Mouse (Mus musculus) embryonic facial prominence, embryonic 13.5 days (tissue): ENCODE data around the gene Gm10273. TPM values are rescaled to one million over a fixed set of nuclear protein-coding genes. Genes with fewer than 3 reads are reported as not detected.
A peak's percentile ranks its signal among the peaks of the same experiment; 100 is the strongest.
"Not testable (repeated sequence)": the region's sequence is repeated elsewhere in the genome, so short reads cannot be mapped to it uniquely, and the experiment has no call there.

Source experiments
- ATAC-seq: fragments of 200-750 bp; cut with Nextera tagmentation; 2 replicates; pipeline ENCODE4 v1.8.0; 2017; ENCODE audit warnings: low read depth; ENCODE audit not compliant: insufficient number of reproducible peaks, insufficient read depth, low FRiP score, low TSS enrichment
- H3K27ac ChIP-seq: fragments of 300-500 bp; sonication (generic); 2 replicates; pipeline ENCODE4 v1.5.1; 2015; ENCODE audit warnings: moderate library complexity, mild to moderate bottlenecking, inconsistent platforms
- H3K27me3 ChIP-seq: fragments of 300-500 bp; sonication (generic); 2 replicates; pipeline ENCODE4 v1.6.1; 2015; ENCODE audit warnings: mild to moderate bottlenecking, inconsistent platforms
- H3K36me3 ChIP-seq: fragments of 300-500 bp; sonication (generic); 2 replicates; pipeline ENCODE4 v1.6.1; 2015; ENCODE audit warnings: mild to moderate bottlenecking, inconsistent platforms
- H3K4me1 ChIP-seq: fragments of 300-500 bp; sonication (generic); 2 replicates; pipeline ENCODE4 v1.6.1; 2015; ENCODE audit warnings: inconsistent platforms
- H3K4me2 ChIP-seq: fragments of 300-500 bp; sonication (generic); 2 replicates; pipeline ENCODE4 v1.6.1; 2015; ENCODE audit warnings: moderate library complexity, mild to moderate bottlenecking, inconsistent platforms
- H3K4me3 ChIP-seq: fragments of 300-500 bp; sonication (generic); 2 replicates; pipeline ENCODE4 v1.5.1; 2015; ENCODE audit warnings: mild to moderate bottlenecking, inconsistent platforms
- H3K9ac ChIP-seq: fragments of 300-500 bp; sonication (generic); 2 replicates; pipeline ENCODE4 v1.6.1; 2015; ENCODE audit warnings: mild to moderate bottlenecking, inconsistent platforms
- H3K9me3 ChIP-seq: fragments of 300-500 bp; sonication (generic); 2 replicates; pipeline ENCODE4 v1.6.1; 2016; ENCODE audit warnings: inconsistent platforms
- WGBS: fragments of 180-500 bp; shearing (Covaris S2); methylation state at CpG from one replicate; pipeline ENCODE4 v1.1.7; 2015; ENCODE audit warnings: mixed read lengths; 5-methylcytosine and 5-hydroxymethylcytosine counted together
- polyA plus RNA-seq: library from polyadenylated mRNA; unstranded; fragments of >200 nt; fragmentation: Nextera tagmentation; extraction: Ambion mirVana; gene quantifications from 2 replicates; pipeline ENCODE4 v1.2.1, GENCODE M21; 2015

Gene Gm10273
- polyA plus RNA-seq, 1 experiment from 2014 or later: 2.8 TPM

GRCm38 (mm10) chr10:59367206-59367605 is 28.2 kb upstream of the Gm10273 start:
- H3K9ac ChIP-seq: no peak overlapping the region
- H3K27me3 ChIP-seq: no peaks in the 10 kb centered on the region
- H3K9me3 ChIP-seq: no peaks in the 10 kb centered on the region
- H3K27ac ChIP-seq: no peak overlapping the region
- ATAC-seq: no peak
- H3K36me3 ChIP-seq: peaks cover 93% of the 10 kb centered on the region
- no peak overlapping the region for H3K4me2 ChIP-seq
- 75% methylated on average over 4 of the region's 4 CpGs for WGBS
- no peaks in the 10 kb centered on the region for H3K4me1 ChIP-seq
- no peak overlapping the region for H3K4me3 ChIP-seq

GRCm38 (mm10) chr10:59368729-59369128 is 26.7 kb upstream of the Gm10273 start:
- ATAC-seq: no peak
- Histone ChIP-seq H3K4me2 (no peak overlapping the region), H3K27ac (no peak overlapping the region), H3K9ac (no peak overlapping the region), H3K27me3 (no peaks in the 10 kb centered on the region), H3K36me3 (peaks cover 94% of the 10 kb centered on the region), H3K4me3 (no peak overlapping the region), H3K4me1 (no peaks in the 10 kb centered on the region), H3K9me3 (no peaks in the 10 kb centered on the region)
- WGBS: 88% methylated on average over 8 of the region's 8 CpGs

- Histone ChIP-seq H3K4me1 (no peaks in the 10 kb centered on the region), H3K27ac (no peak overlapping the region), H3K4me2 (no peak overlapping the region), H3K27me3 (no peaks in the 10 kb centered on the region), H3K9ac (no peak overlapping the region), H3K36me3 (peaks cover 94% of the 10 kb centered on the region), H3K9me3 (no peaks in the 10 kb centered on the region), H3K4me3 (no peak overlapping the region)
- no peak for ATAC-seq
- WGBS: 91% methylated on average over 9 of the region's 9 CpGs
Measured at GRCm38 (mm10) chr10:59369426-59369825, 26.0 kb upstream of the Gm10273 start.

- H3K27ac ChIP-seq: no peak overlapping the region
- 77% methylated on average over 10 of the region's 10 CpGs for WGBS
- no peaks in the 10 kb centered on the region for H3K9me3 ChIP-seq
Measured at GRCm38 (mm10) chr10:59377906-59378305, 17.5 kb upstream of the Gm10273 start.

DNA sequence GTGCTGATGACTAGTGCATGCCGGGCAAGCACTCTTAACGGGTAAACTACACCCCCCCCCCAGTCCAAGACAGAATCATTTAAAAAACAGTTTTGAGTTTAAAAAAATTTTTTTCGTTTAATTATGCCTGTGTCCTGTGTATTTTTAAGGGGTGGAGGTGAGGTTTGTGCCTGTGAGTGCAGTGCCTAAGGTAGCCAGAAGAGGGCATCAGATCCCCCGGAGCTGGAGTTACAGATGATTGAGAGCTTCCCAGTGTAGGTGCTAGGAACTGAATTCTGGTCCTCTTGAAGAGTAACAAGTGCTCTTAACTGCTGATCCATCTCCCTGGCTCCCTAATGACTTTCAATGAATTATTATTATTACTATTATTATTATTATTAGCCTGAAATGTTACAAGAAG is 16.7 kb upstream of the Gm10273 start:
- no peak for ATAC-seq
- H3K4me1 ChIP-seq: peaks cover 2% of the 10 kb centered on the region; the same call in 1 of the 2 replicates
- 93% methylated on average over 4 of the region's 4 CpGs for WGBS
- peaks cover 12% of the 10 kb centered on the region for H3K36me3 ChIP-seq
- H3K4me2 ChIP-seq: no peak overlapping the region
- H3K9me3 ChIP-seq: no peaks in the 10 kb centered on the region
- H3K4me3 ChIP-seq: no peak overlapping the region
- H3K27me3 ChIP-seq: no peaks in the 10 kb centered on the region
- H3K9ac ChIP-seq: no peak overlapping the region
- H3K27ac ChIP-seq: no peak overlapping the region

More at GRCm38 (mm10) chr10:59377906-59378305, 17.5 kb upstream of the Gm10273 start:
- Histone ChIP-seq H3K4me3 (no peak overlapping the region), H3K27me3 (no peaks in the 10 kb centered on the region), H3K9ac (no peak overlapping the region), H3K4me1 (peaks cover 2% of the 10 kb centered on the region; the same call in 1 of the 2 replicates), H3K36me3 (peaks cover 20% of the 10 kb centered on the region), H3K4me2 (no peak overlapping the region)
- no peak for ATAC-seq

DNA sequence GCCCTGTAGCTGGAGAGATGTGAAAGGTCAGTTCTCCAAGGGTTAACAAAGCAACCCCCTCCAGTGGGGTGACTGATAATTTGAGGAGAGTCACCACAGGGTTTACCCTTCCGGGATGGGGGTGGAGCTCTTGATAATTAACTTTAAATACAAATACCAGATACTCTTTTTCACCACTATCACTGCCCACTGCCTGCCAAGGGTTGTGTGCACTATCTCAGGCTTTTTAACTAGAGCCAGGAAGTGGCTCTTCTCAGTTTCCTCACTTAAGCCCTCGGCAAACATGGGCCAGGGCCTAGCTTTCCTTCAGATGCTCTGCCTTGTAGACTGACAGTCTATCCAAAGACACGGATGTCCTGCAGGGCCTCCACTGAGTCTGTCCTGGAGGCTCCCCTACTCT is 15.5 kb upstream of the Gm10273 start:
- Histone ChIP-seq H3K9me3 (no peaks in the 10 kb centered on the region), H3K4me1 (peaks cover 2% of the 10 kb centered on the region; the same call in 1 of the 2 replicates), H3K4me2 (no peak overlapping the region), H3K27ac (no peak overlapping the region), H3K9ac (no peak overlapping the region), H3K36me3 (0 out of 2 replicates have a peak, but pooled peaks cover 1% of the 10 kb centered on the region), H3K27me3 (no peaks in the 10 kb centered on the region), H3K4me3 (no peak overlapping the region)
- ATAC-seq: no peak
- WGBS: 33% methylated on average over 3 of the region's 3 CpGs

DNA sequence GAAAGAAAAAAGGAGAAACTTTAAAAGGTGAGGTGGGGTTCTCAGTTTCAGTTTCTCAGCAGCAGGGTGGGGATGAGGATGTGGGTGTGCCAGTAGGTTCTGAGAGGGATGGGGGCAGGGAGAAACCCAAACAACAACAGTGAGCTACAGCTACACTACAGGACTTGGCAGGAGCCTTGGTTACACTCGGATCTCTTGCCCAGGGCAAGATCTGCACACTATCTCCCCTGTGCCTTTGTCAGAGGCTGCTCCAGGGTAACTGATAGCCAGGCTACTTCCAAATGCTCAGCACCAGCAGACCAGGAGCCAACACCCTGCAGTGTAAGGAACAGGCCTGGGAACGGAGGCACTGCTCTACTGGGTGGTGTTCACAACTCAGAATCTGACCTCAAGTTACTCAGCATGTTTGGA is 15.0 kb upstream of the Gm10273 start:
- H3K27me3 ChIP-seq: no peaks in the 10 kb centered on the region
- no peak overlapping the region for H3K4me2 ChIP-seq
- H3K27ac ChIP-seq: no peak overlapping the region
- 0 out of 2 replicates have a peak, but pooled peaks have one; percentile 20 for ATAC-seq
- no peaks in the 10 kb centered on the region for H3K36me3 ChIP-seq
- no peaks in the 10 kb centered on the region for H3K9me3 ChIP-seq
- H3K4me1 ChIP-seq: peaks cover 2% of the 10 kb centered on the region; the same call in 1 of the 2 replicates
- WGBS: 51% methylated on average over 2 of the region's 2 CpGs
- H3K4me3 ChIP-seq: no peak overlapping the region
- no peak overlapping the region for H3K9ac ChIP-seq

GRCm38 (mm10) chr10:59381563-59381962 is 13.9 kb upstream of the Gm10273 start:
- not testable (repeated sequence) for H3K4me2 ChIP-seq, H3K9ac ChIP-seq, ATAC-seq, H3K4me3 ChIP-seq, H3K4me1 ChIP-seq, H3K36me3 ChIP-seq, H3K9me3 ChIP-seq, H3K27ac ChIP-seq, H3K27me3 ChIP-seq
- 85% methylated on average over 7 of the region's 10 CpGs for WGBS

DNA sequence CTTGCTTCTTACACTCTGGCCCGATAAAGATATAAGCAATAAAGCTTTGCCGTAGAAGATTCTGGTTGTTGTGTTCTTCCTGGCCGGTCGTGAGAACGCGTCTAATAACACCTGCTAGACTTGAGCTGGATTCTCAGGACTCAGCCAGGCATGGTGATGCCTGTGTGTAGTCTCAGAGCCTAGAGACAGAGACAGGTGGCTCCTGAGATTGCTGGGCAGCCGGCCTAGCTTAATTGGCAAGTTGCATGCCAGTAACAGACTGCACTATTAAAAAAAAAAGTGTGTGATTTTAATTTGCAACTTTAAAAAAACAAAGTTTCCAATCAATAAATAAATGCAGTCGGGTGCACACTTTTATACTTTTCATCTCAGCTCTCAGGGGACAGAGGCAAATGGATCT is 8.5 kb upstream of the Gm10273 start:
- ATAC-seq: no peak
- WGBS: 90% methylated on average over 8 of the region's 8 CpGs

GRCm38 (mm10) chr10:59389652-59390051 is 5.8 kb upstream of the Gm10273 start:
- no peaks in the 10 kb centered on the region for H3K36me3 ChIP-seq
- H3K4me1 ChIP-seq: no peaks in the 10 kb centered on the region
- H3K27me3 ChIP-seq: no peaks in the 10 kb centered on the region
- no peak for ATAC-seq
- WGBS: 97% methylated on average over 3 of the region's 3 CpGs
- no peak overlapping the region for H3K9ac ChIP-seq
- no peak overlapping the region for H3K4me3 ChIP-seq
- no peak overlapping the region for H3K27ac ChIP-seq
- H3K4me2 ChIP-seq: no peak overlapping the region
- H3K9me3 ChIP-seq: peaks cover 14% of the 10 kb centered on the region

More for the DNA sequence above, 8.5 kb upstream of the Gm10273 start:
- H3K4me3 ChIP-seq: no peak overlapping the region
- no peak overlapping the region for H3K9ac ChIP-seq
- H3K36me3 ChIP-seq: no peaks in the 10 kb centered on the region
- no peak overlapping the region for H3K4me2 ChIP-seq
- no peaks in the 10 kb centered on the region for H3K27me3 ChIP-seq
- H3K9me3 ChIP-seq: peaks cover 14% of the 10 kb centered on the region
- H3K4me1 ChIP-seq: no peaks in the 10 kb centered on the region
- H3K27ac ChIP-seq: no peak overlapping the region

- H3K4me2 ChIP-seq: no peak overlapping the region
- no peak for ATAC-seq
- no peaks in the 10 kb centered on the region for H3K27me3 ChIP-seq
- H3K9me3 ChIP-seq: peaks cover 14% of the 10 kb centered on the region
- H3K9ac ChIP-seq: no peak overlapping the region
- no peaks in the 10 kb centered on the region for H3K4me1 ChIP-seq
- 73% methylated on average over 4 of the region's 4 CpGs for WGBS
- H3K4me3 ChIP-seq: no peak overlapping the region
- H3K36me3 ChIP-seq: no peaks in the 10 kb centered on the region
- H3K27ac ChIP-seq: no peak overlapping the region
Measured at GRCm38 (mm10) chr10:59391907-59392306, 3.5 kb upstream of the Gm10273 start.

DNA sequence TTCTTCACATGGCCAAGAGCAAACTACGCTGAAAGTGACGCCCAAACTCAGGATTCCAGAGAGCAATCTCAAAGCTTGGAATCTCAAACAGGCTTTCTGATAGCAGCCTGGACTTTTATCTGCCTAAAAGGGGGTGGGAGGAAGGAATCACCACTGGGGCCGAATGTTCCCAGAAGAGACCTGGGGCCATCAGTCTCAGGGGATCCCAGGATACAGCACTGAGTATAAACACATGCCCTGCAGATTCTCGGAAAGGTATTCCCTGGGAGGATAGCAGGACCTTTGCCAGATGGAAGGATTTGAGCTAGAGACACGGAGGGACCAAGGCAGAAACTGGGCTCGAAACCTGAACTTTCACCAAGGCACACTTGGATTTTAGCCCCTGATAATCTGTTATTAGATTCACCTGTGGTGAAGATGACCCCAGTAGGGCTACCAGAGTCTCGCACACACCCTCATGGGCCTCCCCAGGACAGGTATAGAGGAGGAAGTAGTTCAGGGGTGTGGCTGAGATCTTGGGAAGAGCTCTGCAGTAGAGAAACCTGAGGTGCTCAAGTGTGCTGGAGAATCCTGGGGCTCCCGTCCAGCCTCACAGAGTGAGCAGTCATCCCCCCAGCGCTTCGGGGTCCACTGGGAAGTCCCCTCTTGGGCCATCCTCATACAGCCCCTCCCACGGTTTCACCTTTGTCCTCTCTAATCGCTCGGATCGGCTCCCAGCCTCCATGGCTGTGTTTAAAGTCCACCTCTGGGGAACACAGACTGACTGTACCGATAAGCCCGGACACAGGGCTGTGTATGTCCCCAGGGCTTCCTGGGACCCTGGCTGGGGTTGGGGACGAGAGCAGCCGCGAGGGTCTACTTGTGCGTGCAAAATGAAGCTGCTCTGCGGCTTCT is 7.7 kb downstream of the Gm10273 start, which contains the start of gene Pla2g12b:
Gene Pla2g12b, plus strand, starts transcription at position 762 of the 894 bp plus-strand sequence.
- Histone ChIP-seq H3K4me2 (no peak within 1 kb of the TSS), H3K9ac (no peak within 1 kb of the TSS), H3K27me3 (no peaks in the 10 kb centered on the region), H3K4me1 (no peaks in the 10 kb centered on the region), H3K9me3 (0 out of 2 replicates have a peak, but pooled peaks cover 3% of the 10 kb centered on the region), H3K4me3 (no peak within 1 kb of the TSS), H3K36me3 (no peaks in the 10 kb centered on the region), H3K27ac (no peak within 1 kb of the TSS)
- WGBS: 63% methylated on average over 21 of the region's 21 CpGs
- ATAC-seq: no peak
